ENCODE assay signal across 23 mouse cellular contexts in genomic region chr8:70902211-70902610, GRCm38 (mm10). TPM values are rescaled to one million over a fixed set of nuclear protein-coding genes. Genes with fewer than 3 reads are reported as not detected.
DNase-seq lines count a peak whose midpoint lies in the region; ATAC-seq lines count a peak whose summit lies in the region.
"Had no signal": no experiment of that assay in that cellular context is flagged by ENCODE, and none has a peak within 500 bp of the region (broad histone marks: within the 10 kb centered on the region; RNA-seq: fewer than 3 reads in every experiment).

No protein-coding gene starts in this region.

- 0 out of 2 replicates have a peak overlapping the region, but pooled peaks have one; percentile 22 for H3K9ac ChIP-seq in heart, embryonic 16.5 days (ENCODE audit: low read length)
- H3K9ac ChIP-seq in limb, embryonic 11.5 days (ENCODE audit: low read length) = 0 out of 2 replicates have a peak overlapping the region, but pooled peaks have one; percentile 27
- H3K9ac ChIP-seq in neural tube, embryonic 14.5 days (replicated peaks; ENCODE audit: low read depth, low read length) = 0 out of 2 replicates have a peak overlapping the region, but pooled peaks have one; percentile 11
- H3K9ac ChIP-seq in neural tube, embryonic 15.5 days (replicated peaks) = no peak overlapping the region
- H3K9ac ChIP-seq: heart, embryonic 12.5 days; hindbrain, embryonic 15.5 days; intestine, embryonic 15.5 days; liver, embryonic 14.5 days; neural tube, embryonic 12.5 days had no signal

- peaks cover 10% of the 10 kb centered on the region for H3K4me1 ChIP-seq in heart, embryonic 16.5 days (ENCODE audit: control insufficient read depth, insufficient read depth, low read length)
- peaks cover 26% of the 10 kb centered on the region for H3K4me1 ChIP-seq in heart, embryonic 10.5 days
- peaks cover 5% of the 10 kb centered on the region for H3K4me1 ChIP-seq in limb, embryonic 11.5 days (ENCODE audit: control insufficient read depth, insufficient read depth, low read length)
- H3K4me1 ChIP-seq in limb, embryonic 10.5 days = peaks cover 32% of the 10 kb centered on the region
- peaks cover 13% of the 10 kb centered on the region for H3K4me1 ChIP-seq in neural tube, embryonic 14.5 days (ENCODE audit: control insufficient read depth, insufficient read depth, low read length)
- H3K4me1 ChIP-seq in neural tube, embryonic 15.5 days = peaks cover 20% of the 10 kb centered on the region

- H3K27me3 ChIP-seq in heart, embryonic 16.5 days (ENCODE audit: control insufficient read depth, insufficient read depth, low read length) = peaks cover 4% of the 10 kb centered on the region
- H3K27me3 ChIP-seq in heart, embryonic 10.5 days (ENCODE audit: insufficient read depth, poor library complexity, severe bottlenecking) = peaks cover 20% of the 10 kb centered on the region; the same call in 1 of the 2 replicates
- no peaks in the 10 kb centered on the region for H3K27me3 ChIP-seq in limb, embryonic 11.5 days (ENCODE audit: control insufficient read depth, insufficient read depth, low read length)
- H3K27me3 ChIP-seq in limb, embryonic 10.5 days (ENCODE audit: low read depth, poor library complexity, severe bottlenecking) = peaks cover 17% of the 10 kb centered on the region; the same call in 1 of the 2 replicates
- no peaks in the 10 kb centered on the region for H3K27me3 ChIP-seq in neural tube, embryonic 14.5 days (ENCODE audit: control insufficient read depth, insufficient read depth, low read length)
- H3K27me3 ChIP-seq in neural tube, embryonic 15.5 days (replicated peaks) = peaks cover 12% of the 10 kb centered on the region

- no peak overlapping the region for H3K27ac ChIP-seq in heart, embryonic 16.5 days (ENCODE audit: low read length)
- H3K27ac ChIP-seq in heart, embryonic 10.5 days = no peak overlapping the region
- H3K27ac ChIP-seq in limb, embryonic 11.5 days (replicated peaks; ENCODE audit: low read depth, low read length) = no peak overlapping the region
- H3K27ac ChIP-seq in limb, embryonic 10.5 days = no peak overlapping the region
- H3K27ac ChIP-seq in neural tube, embryonic 14.5 days (ENCODE audit: low read depth, low read length) = no peak overlapping the region
- H3K27ac ChIP-seq in neural tube, embryonic 15.5 days (replicated peaks) = no peak overlapping the region
- H3K27ac ChIP-seq: embryonic facial prominence, embryonic 10.5 days; gastrocnemius, adult 2 months; hindbrain, embryonic 15.5 days; intestine, embryonic 15.5 days; limb, embryonic 13.5 days; liver, embryonic 14.5 days; midbrain, embryonic 10.5 days; neural tube, embryonic 12.5 days had no signal

- no peak for DNase-seq in heart, embryonic 10.5 days (ENCODE audit: low spot score)
- no peak for DNase-seq in limb, embryonic 11.5 days (ENCODE audit: low spot score)
- DNase-seq in limb, embryonic 10.5 days (ENCODE audit: low spot score) = no peak
- no peak for DNase-seq in frontal cortex, postnatal 36 days (ENCODE audit: low spot score in 2 of 2)
- DNase-seq: adrenal gland, postnatal 14 days; B cell, adult 2 months; cerebellum, adult 18-20 months; gastrocnemius, adult 2 months; right cerebral cortex, postnatal 25 days; thymus, postnatal 4 days had no signal

- ATAC-seq in heart, embryonic 16.5 days (replicated peaks; ENCODE audit: extremely low read depth, insufficient read depth, low FRiP score) = no peak
- no peak for ATAC-seq in limb, embryonic 11.5 days (ENCODE audit: insufficient number of reproducible peaks, low FRiP score, low TSS enrichment, low read depth)
- no peak for ATAC-seq in neural tube, embryonic 14.5 days (ENCODE audit: low read depth)
- no peak for ATAC-seq in neural tube, embryonic 15.5 days (ENCODE audit: low FRiP score)
- ATAC-seq: activated CD4-positive, CD25-positive, alpha-beta regulatory T cell, adult 4 months; intestine, embryonic 15.5 days had no signal

- WGBS in heart, embryonic 16.5 days = 37% methylated on average over 5 of the region's 5 CpGs
- 35% methylated on average over 5 of the region's 5 CpGs for WGBS in heart, embryonic 10.5 days
- WGBS in limb, embryonic 11.5 days = 36% methylated on average over 5 of the region's 5 CpGs
- 48% methylated on average over 5 of the region's 5 CpGs for WGBS in limb, embryonic 10.5 days
- 36% methylated on average over 5 of the region's 5 CpGs for WGBS in neural tube, embryonic 14.5 days
- 35% methylated on average over 5 of the region's 5 CpGs for WGBS in neural tube, embryonic 15.5 days

- no peaks in the 10 kb centered on the region for H3K9me3 ChIP-seq in heart, embryonic 16.5 days (replicated peaks; ENCODE audit: control insufficient read depth, low read length)
- no peaks in the 10 kb centered on the region for H3K9me3 ChIP-seq in heart, embryonic 10.5 days
- no peaks in the 10 kb centered on the region for H3K9me3 ChIP-seq in limb, embryonic 11.5 days (ENCODE audit: control insufficient read depth, low read length)
- H3K9me3 ChIP-seq in limb, embryonic 10.5 days (replicated peaks) = no peaks in the 10 kb centered on the region
- H3K9me3 ChIP-seq in neural tube, embryonic 14.5 days (ENCODE audit: control insufficient read depth, low read length) = no peaks in the 10 kb centered on the region
- no peaks in the 10 kb centered on the region for H3K9me3 ChIP-seq in neural tube, embryonic 15.5 days (replicated peaks)
- H3K9me3 ChIP-seq: embryonic facial prominence, embryonic 10.5 days; heart, embryonic 12.5 days; hindbrain, embryonic 15.5 days; intestine, embryonic 15.5 days; limb, embryonic 13.5 days; midbrain, embryonic 10.5 days; neural tube, embryonic 12.5 days had no signal

- H3K36me3 ChIP-seq in heart, embryonic 16.5 days (ENCODE audit: control insufficient read depth, insufficient read depth) = no peaks in the 10 kb centered on the region
- no peaks in the 10 kb centered on the region for H3K36me3 ChIP-seq in heart, embryonic 10.5 days
- no peaks in the 10 kb centered on the region for H3K36me3 ChIP-seq in limb, embryonic 11.5 days (ENCODE audit: control insufficient read depth, insufficient read depth, low read length)
- H3K36me3 ChIP-seq in limb, embryonic 10.5 days = no peaks in the 10 kb centered on the region
- H3K36me3 ChIP-seq in neural tube, embryonic 14.5 days (ENCODE audit: control insufficient read depth, insufficient read depth, low read length) = no peaks in the 10 kb centered on the region
- no peaks in the 10 kb centered on the region for H3K36me3 ChIP-seq in neural tube, embryonic 15.5 days
- H3K36me3 ChIP-seq: embryonic facial prominence, embryonic 10.5 days; heart, embryonic 12.5 days; hindbrain, embryonic 15.5 days; intestine, embryonic 15.5 days; limb, embryonic 13.5 days; midbrain, embryonic 10.5 days; neural tube, embryonic 12.5 days had no signal

- no peak overlapping the region for H3K4me3 ChIP-seq in heart, embryonic 16.5 days (ENCODE audit: low read length)
- H3K4me3 ChIP-seq in heart, embryonic 10.5 days = no peak overlapping the region
- no peak overlapping the region for H3K4me3 ChIP-seq in limb, embryonic 11.5 days (ENCODE audit: low read depth, low read length)
- no peak overlapping the region for H3K4me3 ChIP-seq in limb, embryonic 10.5 days
- no peak overlapping the region for H3K4me3 ChIP-seq in neural tube, embryonic 14.5 days (ENCODE audit: low read depth, low read length)
- no peak overlapping the region for H3K4me3 ChIP-seq in neural tube, embryonic 15.5 days (replicated peaks)
- H3K4me3 ChIP-seq: embryonic facial prominence, embryonic 10.5 days; gastrocnemius, adult 2 months; heart, embryonic 12.5 days; hindbrain, embryonic 15.5 days; intestine, embryonic 15.5 days; limb, embryonic 13.5 days; midbrain, embryonic 10.5 days; neural tube, embryonic 12.5 days had no signal

- H3K4me2 ChIP-seq in heart, embryonic 16.5 days (ENCODE audit: low read depth, low read length) = no peak overlapping the region
- H3K4me2 ChIP-seq in limb, embryonic 11.5 days (ENCODE audit: low read depth, severe bottlenecking) = no peak overlapping the region
- no peak overlapping the region for H3K4me2 ChIP-seq in neural tube, embryonic 14.5 days (ENCODE audit: low read depth, low read length)
- no peak overlapping the region for H3K4me2 ChIP-seq in neural tube, embryonic 15.5 days
- H3K4me2 ChIP-seq: heart, embryonic 12.5 days; hindbrain, embryonic 15.5 days; intestine, embryonic 15.5 days; limb, embryonic 13.5 days; neural tube, embryonic 12.5 days had no signal

RNA-seq across cellular contexts. Expression of gene Map1s, which starts 3.5 kb away (rescaled TPM):
- polyA plus RNA-seq in heart, embryonic 16.5 days (2015; fragmentation: Nextera tagmentation; extraction: Ambion mirVana) = 36.9 and 38.1 TPM in 2 replicates
- 49.6 and 58.4 TPM in 2 replicates for polyA plus RNA-seq in heart, embryonic 10.5 days (2016; fragmentation: Nextera tagmentation; extraction: Ambion mirVana)
- 42.3 and 44.8 TPM in 2 replicates for polyA plus RNA-seq in limb, embryonic 11.5 days (2014; fragmentation: Nextera tagmentation; extraction: Ambion mirVana)
- polyA plus RNA-seq in limb, embryonic 10.5 days (2016; fragmentation: Nextera tagmentation; extraction: Ambion mirVana) = 67.8 and 71.4 TPM in 2 replicates
- polyA plus RNA-seq in neural tube, embryonic 14.5 days (2014; fragmentation: Nextera tagmentation; extraction: Ambion mirVana) = 50.1 and 54.8 TPM in 2 replicates
- polyA plus RNA-seq in neural tube, embryonic 15.5 days (2015; fragmentation: Nextera tagmentation; extraction: Ambion mirVana) = 59.5 and 64.6 TPM in 2 replicates

RNA-seq across cellular contexts. Expression of gene Rpl18a, which starts 5.0 kb away (rescaled TPM):
- 2,334 and 2,733 TPM in 2 replicates for polyA plus RNA-seq in heart, embryonic 16.5 days (2015; fragmentation: Nextera tagmentation; extraction: Ambion mirVana)
- polyA plus RNA-seq in heart, embryonic 10.5 days (2016; fragmentation: Nextera tagmentation; extraction: Ambion mirVana) = 2,378 and 2,634 TPM in 2 replicates
- 3,769 and 3,846 TPM in 2 replicates for polyA plus RNA-seq in limb, embryonic 11.5 days (2014; fragmentation: Nextera tagmentation; extraction: Ambion mirVana)
- polyA plus RNA-seq in limb, embryonic 10.5 days (2016; fragmentation: Nextera tagmentation; extraction: Ambion mirVana) = 3,636 and 3,729 TPM in 2 replicates
- 2,427 and 2,505 TPM in 2 replicates for polyA plus RNA-seq in neural tube, embryonic 14.5 days (2014; fragmentation: Nextera tagmentation; extraction: Ambion mirVana)
- 2,109 and 2,618 TPM in 2 replicates for polyA plus RNA-seq in neural tube, embryonic 15.5 days (2015; fragmentation: Nextera tagmentation; extraction: Ambion mirVana)

RNA-seq across cellular contexts. Expression of gene Slc5a5, which starts 9.7 kb away (rescaled TPM):
- 0.31 and 0.43 TPM in 2 replicates for polyA plus RNA-seq in heart, embryonic 16.5 days (2015; fragmentation: Nextera tagmentation; extraction: Ambion mirVana)
- 0.07 and 0.29 TPM in 2 replicates for polyA plus RNA-seq in heart, embryonic 10.5 days (2016; fragmentation: Nextera tagmentation; extraction: Ambion mirVana)
- 0.09 and 0.34 TPM in 2 replicates for polyA plus RNA-seq in limb, embryonic 11.5 days (2014; fragmentation: Nextera tagmentation; extraction: Ambion mirVana)
- polyA plus RNA-seq in limb, embryonic 10.5 days (2016; fragmentation: Nextera tagmentation; extraction: Ambion mirVana) = 0.16 and 0.23 TPM in 2 replicates
- polyA plus RNA-seq in neural tube, embryonic 14.5 days (2014; fragmentation: Nextera tagmentation; extraction: Ambion mirVana) = 1.7 and 2.6 TPM in 2 replicates
- polyA plus RNA-seq in neural tube, embryonic 15.5 days (2015; fragmentation: Nextera tagmentation; extraction: Ambion mirVana) = 3.0 and 3.3 TPM in 2 replicates
- polyA plus RNA-seq: activated CD4-positive, CD25-positive, alpha-beta regulatory T cell, adult 4 months; macrophage had no signal

RNA-seq across cellular contexts. Expression of gene Ccdc124, which starts 28.5 kb away (rescaled TPM):
- polyA plus RNA-seq in heart, embryonic 16.5 days (2015; fragmentation: Nextera tagmentation; extraction: Ambion mirVana) = 82.3 and 91.8 TPM in 2 replicates
- polyA plus RNA-seq in heart, embryonic 10.5 days (2016; fragmentation: Nextera tagmentation; extraction: Ambion mirVana) = 120 and 143 TPM in 2 replicates
- 154 and 161 TPM in 2 replicates for polyA plus RNA-seq in limb, embryonic 11.5 days (2014; fragmentation: Nextera tagmentation; extraction: Ambion mirVana)
- 174 and 187 TPM in 2 replicates for polyA plus RNA-seq in limb, embryonic 10.5 days (2016; fragmentation: Nextera tagmentation; extraction: Ambion mirVana)
- 155 and 159 TPM in 2 replicates for polyA plus RNA-seq in neural tube, embryonic 14.5 days (2014; fragmentation: Nextera tagmentation; extraction: Ambion mirVana)
- polyA plus RNA-seq in neural tube, embryonic 15.5 days (2015; fragmentation: Nextera tagmentation; extraction: Ambion mirVana) = 162 and 163 TPM in 2 replicates

RNA-seq across cellular contexts. Expression of gene Kcnn1, which starts 39.2 kb away (rescaled TPM):
- 4.1 and 4.2 TPM in 2 replicates for polyA plus RNA-seq in heart, embryonic 16.5 days (2015; fragmentation: Nextera tagmentation; extraction: Ambion mirVana)
- 1.1 and 1.6 TPM in 2 replicates for polyA plus RNA-seq in heart, embryonic 10.5 days (2016; fragmentation: Nextera tagmentation; extraction: Ambion mirVana)
- polyA plus RNA-seq in limb, embryonic 11.5 days (2014; fragmentation: Nextera tagmentation; extraction: Ambion mirVana) = 3.8 and 3.9 TPM in 2 replicates
- 2.8 and 4.0 TPM in 2 replicates for polyA plus RNA-seq in limb, embryonic 10.5 days (2016; fragmentation: Nextera tagmentation; extraction: Ambion mirVana)
- 12.6 and 13.0 TPM in 2 replicates for polyA plus RNA-seq in neural tube, embryonic 14.5 days (2014; fragmentation: Nextera tagmentation; extraction: Ambion mirVana)
- polyA plus RNA-seq in neural tube, embryonic 15.5 days (2015; fragmentation: Nextera tagmentation; extraction: Ambion mirVana) = 17.6 and 18.6 TPM in 2 replicates
- polyA plus RNA-seq: activated CD4-positive, CD25-positive, alpha-beta regulatory T cell, adult 4 months had no signal
